Mouse (Mus musculus): ENCODE results near the gene Gm34302.
"Not testable (repeated sequence)": the region's sequence is repeated elsewhere in the genome, so short reads cannot be mapped to it uniquely, and the experiment has no call there.

DNA sequence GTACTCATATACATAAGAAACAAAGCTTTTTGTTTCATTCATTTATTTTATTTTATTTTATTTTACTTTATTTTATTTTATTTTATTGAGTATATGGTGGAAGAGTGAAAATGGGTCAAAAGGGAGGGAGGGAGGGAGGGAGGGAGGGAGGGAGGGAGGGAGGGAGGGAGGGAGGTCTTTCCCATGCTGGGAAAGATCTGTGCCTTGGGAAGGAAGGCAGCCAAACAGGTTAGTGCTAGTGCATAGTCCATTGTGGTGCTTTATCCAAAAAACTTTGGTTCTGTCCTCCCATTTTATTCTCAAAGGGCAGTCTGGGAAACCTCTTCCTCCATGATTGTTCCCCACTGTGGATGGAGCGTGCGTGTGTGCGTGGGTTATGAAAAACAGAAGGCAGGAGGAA is 32.6 kb upstream of the Gm34302 start:
- TF ChIP-seq CTCF (conservative IDR thresholded peaks at IDR 0.05; ENCODE audit: low read length); NANOG (IDR thresholded peaks at IDR 0.05; ENCODE audit: borderline replicate concordance, low read length): not testable (repeated sequence)
